Mouse (Mus musculus) ES-E14 (cell line): ENCODE measurements around the gene Spef2.
"Not testable (repeated sequence)": the region's sequence is repeated elsewhere in the genome, so short reads cannot be mapped to it uniquely, and the experiment has no call there.

Experiments
- CHD2 ChIP-seq: IDR thresholded peaks from 2 replicates; pipeline ENCODE4 v1.6.1; 2014; ENCODE audit warnings: mild to moderate bottlenecking, low read depth, low read length, inconsistent platforms
- HCFC1 ChIP-seq: IDR thresholded peaks from 2 replicates; pipeline ENCODE4 v1.6.1; 2012; ENCODE audit warnings: low read length, inconsistent platforms, borderline replicate concordance; ENCODE audit not compliant: insufficient read depth
- MAFK ChIP-seq: IDR thresholded peaks from 2 replicates; pipeline ENCODE4 v1.6.1; 2014; ENCODE audit warnings: mild to moderate bottlenecking, low read depth, low read length, inconsistent platforms; ENCODE audit not compliant: insufficient read depth
- ZC3H11A ChIP-seq: IDR thresholded peaks from 2 replicates; pipeline ENCODE4 v1.6.1; 2012; ENCODE audit warnings: low read depth, mild to moderate bottlenecking, inconsistent platforms, low read length, borderline replicate concordance

DNA sequence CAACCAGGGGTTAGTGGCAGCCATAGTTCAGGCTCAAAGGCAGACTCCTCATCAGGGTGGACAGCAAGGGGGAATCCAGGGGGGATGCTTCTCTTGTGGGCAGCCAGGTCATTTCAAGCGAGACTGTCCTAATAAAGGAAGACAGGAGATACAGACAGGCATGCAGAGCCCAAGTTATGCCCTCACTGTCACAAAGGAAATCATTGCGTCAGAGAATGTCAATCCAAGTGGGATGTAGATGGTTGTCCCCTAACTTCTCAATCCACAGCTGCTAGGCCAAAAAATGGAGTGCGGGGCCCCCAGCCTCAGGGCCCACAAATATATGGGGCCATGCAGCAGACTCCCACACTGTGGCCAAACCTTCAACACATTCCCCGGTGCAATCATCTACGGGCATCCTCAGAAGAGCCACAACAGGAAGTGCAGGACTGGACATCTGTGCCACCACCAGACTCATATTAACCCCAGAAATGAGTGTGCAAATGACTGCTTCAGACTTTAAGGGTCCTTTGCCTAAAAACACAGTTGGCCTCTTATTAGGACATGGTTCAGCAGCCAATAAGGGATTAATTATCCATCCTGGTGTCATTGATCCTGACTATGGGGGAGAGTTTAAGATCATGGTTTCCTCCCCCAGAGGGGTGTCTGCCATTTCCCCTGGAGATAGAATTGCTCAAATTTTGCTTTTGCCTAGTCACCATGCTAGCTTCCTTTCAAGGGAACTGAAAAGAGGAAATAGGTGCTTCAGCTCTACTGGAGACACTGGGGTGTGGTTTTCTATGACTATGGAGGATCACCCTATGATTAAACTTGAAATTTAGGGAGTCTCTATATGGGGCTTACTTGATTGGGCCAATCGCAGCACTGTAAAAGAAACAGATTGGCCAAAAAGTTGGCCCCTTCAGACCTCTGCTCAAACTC is 25.8 kb upstream of the Spef2 start:
- TF ChIP-seq HCFC1, CHD2, ZC3H11A, MAFK: not testable (repeated sequence)
